Mouse (Mus musculus): ENCODE results near the gene Serpine1.

Gene Serpine1

DNA sequence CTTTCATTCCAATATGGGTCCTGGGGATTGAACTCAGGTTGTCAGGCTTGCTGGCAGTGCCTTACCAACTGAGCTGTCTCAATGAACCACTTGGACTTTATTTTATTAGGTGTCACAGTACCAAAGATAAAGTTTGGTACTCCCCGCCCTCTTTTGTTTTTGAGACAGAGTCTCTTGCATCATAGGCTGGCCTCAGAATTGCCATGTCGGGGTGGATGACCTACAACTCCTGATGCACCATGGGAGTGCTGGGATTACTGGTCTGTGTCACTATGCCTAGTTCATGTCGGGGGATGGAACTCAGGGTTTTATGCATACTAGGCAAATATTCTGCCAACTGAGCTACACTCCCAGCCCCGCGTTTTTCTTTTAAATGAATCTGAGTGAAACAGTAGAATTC is 17.2 kb downstream of the Serpine1 start:
- DNase-seq (ENCODE audit: low read depth) = no peak

DNA sequence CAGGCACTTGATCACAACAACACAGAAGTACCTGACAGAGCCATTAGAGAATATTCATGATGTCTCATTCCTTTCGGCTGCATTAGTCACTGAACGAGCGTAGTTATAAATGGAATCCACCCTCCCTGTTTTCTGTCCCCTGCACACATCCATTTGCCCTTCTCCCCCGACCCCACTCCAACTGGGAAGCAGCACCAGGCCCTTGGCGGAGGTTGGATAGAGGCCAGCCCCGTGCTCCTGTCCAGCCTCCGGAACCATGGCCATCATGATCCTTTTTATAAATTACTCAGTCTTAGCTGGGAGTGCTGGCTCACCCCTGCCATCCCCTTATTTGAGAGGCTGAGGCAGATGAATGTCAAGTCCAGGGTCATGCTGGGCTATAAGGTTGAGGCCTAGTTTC is 17.8 kb downstream of the Serpine1 start:
- no peak for DNase-seq (ENCODE audit: low read depth)

- DNase-seq (ENCODE audit: low read depth) = no peak
Observed at GRCm38 (mm10) chr5:137051914-137052505, 20.1 kb downstream of the Serpine1 start.

GRCm38 (mm10) chr5:137051125-137051524 is 20.9 kb downstream of the Serpine1 start:
- DNase-seq (ENCODE audit: low read depth) = no peak

DNA sequence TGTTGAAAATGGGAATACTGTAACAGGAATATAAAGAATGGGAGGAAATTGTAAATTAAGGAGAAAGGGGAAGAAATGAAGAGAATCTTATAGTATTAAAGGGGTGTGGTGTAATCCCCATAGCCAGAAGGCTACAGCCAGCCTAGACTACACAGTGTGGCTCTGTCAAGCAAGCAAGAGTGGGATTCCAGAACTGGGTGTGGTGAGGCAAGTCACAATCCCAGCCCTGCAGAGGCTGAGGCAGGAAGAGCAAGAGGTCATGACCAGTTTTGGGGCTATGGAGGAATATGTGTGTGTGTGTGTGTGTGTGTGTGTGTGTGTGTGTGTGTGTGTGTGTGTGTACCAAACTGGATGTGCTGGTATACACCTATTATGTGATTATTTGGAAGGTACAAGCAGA is 25.1 kb downstream of the Serpine1 start:
- no peak for DNase-seq (ENCODE audit: low read depth)

- DNase-seq (ENCODE audit: low read depth) = no peak
Observed at GRCm38 (mm10) chr5:137046324-137046718, 25.7 kb downstream of the Serpine1 start.

GRCm38 (mm10) chr5:137045402-137046323 is 26.4 kb downstream of the Serpine1 start, which contains the start of gene Ap1s1:
Gene Ap1s1 (minus strand): TSS chr5:137046135.
- peak; percentile 93 for DNase-seq (ENCODE audit: low read depth)

DNA sequence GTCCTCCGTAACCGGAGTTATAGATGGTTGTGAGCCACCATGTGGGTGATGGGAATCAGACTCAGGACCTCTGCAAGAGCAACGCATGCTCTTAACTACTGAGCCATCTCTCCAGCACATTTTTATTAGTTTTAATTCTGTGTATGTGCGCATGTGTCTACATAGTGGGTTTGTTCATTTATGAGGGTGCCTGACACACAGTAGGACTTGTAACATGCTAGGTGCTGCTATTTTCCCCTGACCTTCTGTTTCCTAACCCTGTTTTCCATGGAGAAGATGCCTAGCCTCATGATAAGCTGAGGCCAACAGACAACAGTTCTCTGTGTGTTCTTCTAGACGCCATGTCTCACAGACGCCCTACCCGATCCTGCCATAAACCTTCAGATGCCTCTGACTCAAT is 28.1 kb downstream of the Serpine1 start:
- DNase-seq (ENCODE audit: low read depth) = no peak

DNA sequence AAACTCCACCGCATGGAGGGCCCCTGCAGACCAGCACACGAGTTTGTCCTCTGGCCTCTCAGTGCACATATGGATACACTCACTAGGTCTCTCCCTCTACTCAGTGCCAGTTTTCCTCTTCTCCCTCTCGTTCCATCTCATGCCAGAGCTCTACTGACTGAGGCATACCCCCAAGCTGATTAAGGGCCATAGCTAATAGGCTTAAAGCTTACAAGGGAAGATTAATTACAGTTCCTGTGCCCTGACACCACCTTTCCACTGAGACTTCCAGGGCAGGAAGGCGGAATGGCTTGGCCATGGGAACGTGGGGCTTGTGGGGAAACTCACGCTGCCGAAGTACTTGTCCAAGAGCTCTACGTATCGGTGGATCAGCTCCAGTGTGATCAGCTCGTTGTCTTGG is 30.6 kb downstream of the Serpine1 start:
- DNase-seq (ENCODE audit: low read depth) = no peak

GRCm38 (mm10) chr5:137039453-137039852 is 32.6 kb downstream of the Serpine1 start:
- no peak for DNase-seq (ENCODE audit: low read depth)

DNA sequence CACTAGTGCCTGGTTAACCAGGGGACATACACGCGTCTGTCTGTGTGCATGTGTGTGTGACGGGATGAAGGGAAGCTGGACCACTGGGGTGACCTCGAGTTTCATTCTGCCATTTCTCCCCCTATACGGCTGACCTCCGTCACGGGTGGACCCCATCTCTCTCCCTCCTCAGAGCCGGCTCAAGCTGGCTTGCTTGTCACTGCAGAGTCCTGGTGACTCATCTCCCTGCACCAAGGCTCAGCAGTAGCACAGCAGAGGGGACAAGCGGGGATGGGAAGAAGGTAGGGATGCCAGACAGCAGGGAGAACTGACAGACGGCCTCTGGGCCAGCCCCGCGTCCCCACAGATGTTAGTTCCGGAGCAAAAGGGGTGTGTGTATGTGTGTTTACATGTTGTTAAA is 35.9 kb downstream of the Serpine1 start:
- no peak for DNase-seq (ENCODE audit: low read depth)

DNA sequence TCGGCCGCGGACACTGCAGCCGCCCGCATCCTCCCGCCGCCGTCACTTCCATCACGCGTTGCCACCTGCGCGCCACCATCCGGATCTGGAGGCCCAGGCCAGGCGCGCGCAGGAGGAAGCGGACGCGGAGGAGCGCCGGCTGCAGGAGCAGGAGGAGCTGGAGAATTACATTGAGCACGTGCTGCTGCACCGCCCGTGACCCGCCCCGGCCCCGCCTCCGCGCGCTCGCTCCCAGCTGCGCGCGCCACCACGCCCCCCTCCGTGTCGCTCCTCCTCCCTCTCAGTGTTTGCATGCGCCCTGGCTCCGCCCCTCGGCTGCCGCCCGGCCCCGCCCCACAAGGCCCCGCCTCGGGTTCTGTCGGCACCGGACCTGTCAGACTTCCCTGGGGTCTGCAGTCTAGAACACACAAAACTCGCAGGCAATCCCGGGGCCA is 39.4 kb downstream of the Serpine1 start:
- peak; percentile 71 for DNase-seq (ENCODE audit: low read depth)

GRCm38 (mm10) chr5:137032033-137032421 is 40.0 kb downstream of the Serpine1 start:
- DNase-seq (ENCODE audit: low read depth) = no peak

DNA sequence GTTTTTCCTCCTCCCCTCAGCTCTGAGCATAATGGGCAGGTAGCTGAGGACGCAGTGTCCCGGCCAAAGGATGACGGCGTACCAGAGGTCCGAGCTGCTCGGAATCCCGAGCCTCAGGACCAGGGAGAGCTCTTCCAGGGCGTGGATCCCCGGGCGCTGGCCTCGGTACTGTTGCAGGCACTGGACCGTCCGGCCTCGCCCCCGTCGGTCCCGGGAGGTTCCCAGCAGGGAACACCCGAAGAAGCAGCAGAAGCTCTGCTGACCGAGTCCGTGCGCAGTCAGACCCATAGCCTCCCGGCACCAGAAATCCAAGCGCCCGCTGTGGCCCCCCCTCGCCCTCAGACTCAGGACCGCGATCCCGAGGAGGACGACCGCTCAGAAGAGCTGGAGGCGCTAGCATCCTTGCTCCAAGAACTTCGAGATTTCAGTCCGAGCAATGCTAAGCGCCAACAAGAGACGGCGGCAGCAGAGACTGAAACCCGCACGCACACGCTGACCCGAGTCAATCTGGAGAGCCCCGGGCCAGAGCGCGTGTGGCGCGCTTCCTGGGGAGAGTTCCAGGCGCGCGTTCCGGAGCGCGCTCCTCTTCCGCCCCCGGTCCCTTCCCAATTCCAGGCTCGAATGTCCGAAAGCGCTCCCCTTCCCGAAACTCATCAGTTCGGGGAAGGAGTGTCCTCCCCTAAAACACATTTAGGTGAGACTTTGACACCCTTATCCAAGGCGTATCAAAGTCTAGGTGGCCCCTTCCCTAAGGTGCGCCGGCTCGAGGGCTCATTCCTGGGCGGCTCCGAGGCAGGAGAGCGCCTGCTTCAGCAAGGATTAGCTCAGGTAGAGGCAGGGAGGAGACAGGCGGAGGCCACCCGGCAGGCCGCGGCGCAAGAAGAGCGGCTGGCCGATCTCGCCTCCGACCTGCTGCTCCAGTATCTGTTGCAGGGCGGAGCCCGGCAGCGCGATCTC is 40.7 kb downstream of the Serpine1 start:
- no peak for DNase-seq (ENCODE audit: low read depth)

DNA sequence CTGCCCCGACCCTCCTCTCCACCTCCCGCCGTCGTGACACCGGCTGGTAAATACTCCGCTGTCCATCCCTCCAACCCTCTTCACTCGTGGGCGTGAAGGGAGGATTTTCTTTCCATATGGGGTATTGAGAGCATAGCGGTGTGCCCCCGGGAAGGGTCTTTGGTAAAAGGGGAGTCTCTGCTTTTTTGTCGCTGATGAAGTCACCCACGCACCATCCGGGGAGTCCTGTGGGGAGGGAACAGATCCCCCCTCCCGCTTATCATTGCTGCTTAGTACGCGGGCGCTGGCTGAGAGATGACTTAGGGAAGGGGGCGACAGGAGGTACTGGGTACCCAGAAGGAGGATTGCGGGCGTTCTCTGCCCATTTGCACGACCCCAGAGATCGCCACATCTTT is 41.7 kb downstream of the Serpine1 start:
- no peak for DNase-seq (ENCODE audit: low read depth)

DNA sequence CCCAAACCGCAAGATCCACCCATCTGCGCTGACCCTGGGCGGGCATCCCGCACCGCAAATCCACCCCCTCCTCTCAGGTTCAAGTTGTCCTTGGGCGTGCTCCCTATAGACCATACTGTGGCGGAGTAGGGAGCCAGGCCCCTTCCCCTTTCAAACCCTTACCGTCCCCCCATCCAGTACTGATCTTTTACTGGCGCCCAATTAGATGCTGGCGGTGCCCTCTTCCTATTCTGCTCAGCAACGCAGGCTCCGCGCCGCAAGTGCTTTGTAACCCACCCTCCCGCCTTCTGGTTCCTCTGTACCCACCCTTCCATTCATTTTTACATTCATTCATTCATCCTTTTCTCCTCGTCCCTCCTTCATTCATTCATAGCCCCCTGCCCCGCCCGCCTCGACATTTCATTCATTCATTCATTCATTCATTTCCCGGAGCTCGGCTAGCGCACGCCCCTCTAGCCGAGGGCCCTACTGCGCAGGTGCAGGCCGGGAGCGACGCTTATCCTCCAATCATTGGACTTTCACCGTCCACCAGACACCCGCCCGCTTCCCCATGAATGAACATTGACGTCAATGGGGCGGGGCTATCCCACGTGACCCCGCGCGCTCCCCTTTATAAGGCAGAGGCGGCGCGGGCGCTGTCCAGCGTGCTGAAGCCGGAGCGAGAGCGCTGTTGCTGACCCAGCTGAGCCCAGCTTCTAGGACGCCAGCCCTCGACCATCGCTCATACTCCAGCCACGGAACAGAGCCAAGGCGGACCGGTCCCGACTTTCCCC is 42.2 kb downstream of the Serpine1 start:
- DNase-seq (ENCODE audit: low read depth) = peak; percentile 96

GRCm38 (mm10) chr5:137029273-137029585 is 42.8 kb downstream of the Serpine1 start:
- DNase-seq (ENCODE audit: low read depth) = no peak

DNA sequence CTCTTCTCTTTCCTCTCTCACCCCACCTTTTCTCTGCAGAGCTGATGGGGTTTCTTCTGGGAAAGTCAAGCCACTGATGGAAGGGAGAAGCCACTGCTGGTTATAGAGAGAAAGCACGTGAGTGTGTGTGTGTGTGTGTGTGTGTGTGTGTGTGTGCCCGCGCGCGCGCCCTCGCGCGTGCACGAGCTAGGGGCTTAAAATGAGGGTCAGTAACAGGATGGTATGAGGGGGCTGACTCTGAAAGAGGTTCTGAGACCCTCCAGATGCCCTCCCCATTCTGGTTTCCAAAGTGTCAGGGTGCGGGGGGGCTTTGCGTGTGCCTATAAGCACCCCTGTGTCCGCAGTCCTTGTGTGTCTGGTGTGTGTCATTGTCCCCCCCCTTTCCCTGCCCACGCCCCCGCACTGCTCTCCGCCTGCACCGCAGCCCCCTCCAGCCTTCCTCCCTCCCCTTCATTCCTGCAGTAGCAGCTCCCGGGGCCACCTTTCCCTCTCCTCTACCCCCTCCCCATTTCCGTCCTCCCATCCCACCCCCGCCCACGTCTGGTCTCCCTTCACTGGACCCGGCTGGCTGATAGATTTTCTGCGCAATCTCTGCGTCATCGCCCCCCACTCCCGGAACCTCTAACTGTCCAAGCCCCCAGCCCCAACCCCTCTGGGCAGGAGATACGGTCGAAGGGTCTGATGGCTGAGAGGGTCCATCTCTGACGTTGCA is 43.4 kb downstream of the Serpine1 start:
- no peak for DNase-seq (ENCODE audit: low read depth)

GRCm38 (mm10) chr5:137026092-137026491 is 46.0 kb downstream of the Serpine1 start, which contains the start of gene Vgf:
Gene Vgf (plus strand): TSS chr5:137026392.
- DNase-seq (ENCODE audit: low read depth) = no peak

DNA sequence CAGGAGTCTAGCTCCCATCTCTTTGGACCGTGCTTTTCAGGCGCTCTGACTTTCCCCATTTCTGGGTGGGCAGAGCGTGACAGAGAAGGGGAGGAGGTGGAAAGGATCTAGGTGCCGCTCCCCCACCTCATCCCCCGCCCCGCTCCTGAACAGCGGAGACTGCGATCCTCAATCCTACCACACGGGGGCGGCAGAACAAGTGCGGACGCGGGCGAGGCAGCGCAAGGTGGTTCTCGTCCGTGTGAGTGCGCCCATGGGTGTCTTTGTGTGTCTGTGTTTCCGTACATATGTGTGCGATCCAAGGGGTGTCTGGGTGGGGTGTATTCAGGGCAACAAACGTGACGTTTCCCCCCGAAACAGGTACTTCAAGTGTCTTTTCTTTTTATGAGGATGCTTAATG is 46.9 kb downstream of the Serpine1 start:
- peak; percentile 72 for DNase-seq (ENCODE audit: low read depth)

GRCm38 (mm10) chr5:137024318-137024717 is 47.8 kb downstream of the Serpine1 start:
- no peak for DNase-seq (ENCODE audit: low read depth)
